Mouse (Mus musculus) lung, adult 2 months (tissue): ENCODE data around the gene Tmprss4.

ENCODE experiments used
- CTCF ChIP-seq: fragments of 200-500 bp; IDR thresholded peaks from 2 replicates; pipeline ENCODE4 v1.5.1; 2011; ENCODE audit warnings: mild to moderate bottlenecking, low read length, control low read depth; ENCODE audit not compliant: insufficient read depth
- POLR2A ChIP-seq: fragments of 200-500 bp; IDR thresholded peaks from 2 replicates; pipeline ENCODE4 v1.6.1; 2011; ENCODE audit warnings: low read depth, mild to moderate bottlenecking, control low read depth, low read length, borderline replicate concordance; ENCODE audit errors: extremely low read depth

- TF ChIP-seq CTCF, result no peak
- no peak for TF ChIP-seq POLR2A
These were observed 41.5 kb upstream of the Tmprss4 start for GRCm38 (mm10) chr9:45245432-45245831.
